Mouse (Mus musculus): ENCODE data around the gene Fgd2. TPM values are rescaled to one million over a fixed set of nuclear protein-coding genes. Genes with fewer than 3 reads are reported as not detected.

Fgd2 gene
- polyA plus RNA-seq, 1 experiment = 0.44 TPM

DNA sequence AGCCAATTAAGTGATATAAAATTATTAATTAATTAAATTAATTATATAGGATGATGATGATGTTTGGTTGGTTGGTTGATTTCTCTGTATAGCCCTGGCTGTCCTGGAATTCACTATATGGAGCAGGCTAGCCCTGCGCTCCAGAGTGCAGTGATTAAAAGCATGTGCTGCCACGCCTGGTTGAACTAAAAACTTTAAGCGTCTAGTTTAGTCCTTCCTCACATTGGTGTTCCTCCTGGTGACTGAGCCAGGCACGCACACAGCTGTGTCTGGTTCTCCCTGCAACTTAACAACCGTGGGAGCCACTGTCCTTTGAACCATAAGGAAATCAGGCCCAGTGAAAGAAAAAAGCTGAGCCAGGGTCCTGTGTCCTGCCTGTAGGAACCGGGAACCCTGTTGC, 45.4 kb downstream of the Fgd2 start:
- Histone ChIP-seq H3K4me3 (ENCODE audit: insufficient read depth, low read length) (no peak overlapping the region), H3K4me1 (ENCODE audit: control insufficient read depth, insufficient read depth, low read length) (peaks cover 4% of the 10 kb centered on the region; the same call in 1 of the 2 replicates), H3K27ac (ENCODE audit: insufficient read depth, low read length) (no peak overlapping the region)
- TF ChIP-seq CTCF (IDR thresholded peaks at IDR 0.05; ENCODE audit: borderline replicate concordance, insufficient read depth, low read length) (no peak), POLR2A (IDR thresholded peaks at IDR 0.05; ENCODE audit: low read depth, low read length) (no peak)

GRCm38 (mm10) chr17:29407405-29407804, 46.7 kb downstream of the Fgd2 start:
- no peak overlapping the region for H3K27ac ChIP-seq (ENCODE audit: insufficient read depth, low read length)
- no peak overlapping the region for H3K4me3 ChIP-seq (ENCODE audit: insufficient read depth, low read length)
- no peaks in the 10 kb centered on the region for H3K4me1 ChIP-seq (ENCODE audit: control insufficient read depth, insufficient read depth, low read length)
- TF ChIP-seq CTCF (IDR thresholded peaks at IDR 0.05; ENCODE audit: borderline replicate concordance, insufficient read depth, low read length) = no peak
- TF ChIP-seq POLR2A (IDR thresholded peaks at IDR 0.05; ENCODE audit: low read depth, low read length) = no peak

DNA sequence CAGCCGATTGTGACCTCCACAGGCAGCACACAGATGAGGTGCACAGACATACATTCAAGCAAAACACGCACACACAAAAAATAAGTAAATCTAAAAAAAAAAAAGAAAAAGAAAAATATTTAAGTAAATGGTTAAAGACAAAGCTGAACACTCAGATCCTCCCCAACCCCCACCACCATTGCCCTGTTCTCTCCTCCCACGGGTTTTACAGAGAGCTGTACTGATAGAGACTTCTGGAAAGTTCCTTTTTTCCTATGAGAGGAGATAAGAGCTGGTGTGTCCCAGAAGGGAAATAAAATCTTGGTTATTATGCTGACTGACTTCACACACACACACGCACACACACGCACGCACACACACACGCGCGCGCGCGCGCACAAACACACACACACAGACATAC, 47.6 kb downstream of the Fgd2 start:
- H3K4me1 ChIP-seq (ENCODE audit: control insufficient read depth, insufficient read depth, low read length) = no peaks in the 10 kb centered on the region
- no peak overlapping the region for H3K27ac ChIP-seq (ENCODE audit: insufficient read depth, low read length)
- H3K4me3 ChIP-seq (ENCODE audit: insufficient read depth, low read length) = no peak overlapping the region
- TF ChIP-seq CTCF (IDR thresholded peaks at IDR 0.05; ENCODE audit: borderline replicate concordance, insufficient read depth, low read length) = no peak
- TF ChIP-seq POLR2A (IDR thresholded peaks at IDR 0.05; ENCODE audit: low read depth, low read length) = no peak

DNA sequence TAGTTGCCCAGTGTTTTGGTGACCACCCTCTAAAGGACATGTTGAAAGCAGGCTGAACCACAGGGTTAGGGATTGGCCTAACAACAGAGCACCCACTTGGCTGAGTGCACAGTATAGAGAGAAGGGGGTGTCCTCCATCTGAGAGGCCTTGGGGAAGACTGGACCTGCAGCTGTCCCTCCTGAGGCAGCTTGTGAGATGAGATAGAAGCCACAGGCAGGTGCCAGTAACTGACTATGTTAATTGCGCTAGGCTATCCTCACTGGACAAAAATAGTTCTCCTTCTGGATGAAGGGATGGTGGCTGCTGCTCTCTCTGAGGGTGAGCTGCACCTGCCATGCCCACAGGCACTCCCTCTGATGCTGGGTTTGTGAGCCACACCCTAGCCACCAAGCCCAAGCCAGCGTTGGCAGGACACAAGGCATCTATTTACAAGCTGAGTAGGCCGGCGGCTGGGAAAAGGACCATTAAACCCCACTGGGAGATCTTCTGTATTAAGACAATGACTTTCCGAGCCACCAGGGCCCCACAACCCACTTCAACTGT, 49.2 kb downstream of the Fgd2 start:
- no peak overlapping the region for H3K27ac ChIP-seq (ENCODE audit: insufficient read depth, low read length)
- TF ChIP-seq CTCF (IDR thresholded peaks at IDR 0.05; ENCODE audit: borderline replicate concordance, insufficient read depth, low read length) (no peak), POLR2A (IDR thresholded peaks at IDR 0.05; ENCODE audit: low read depth, low read length) (no peak)
- H3K4me1 ChIP-seq (ENCODE audit: control insufficient read depth, insufficient read depth, low read length) = no peaks in the 10 kb centered on the region
- no peak overlapping the region for H3K4me3 ChIP-seq (ENCODE audit: insufficient read depth, low read length)

- 0 out of 2 replicates have a peak, but pooled peaks cover 3% of the 10 kb centered on the region for H3K4me1 ChIP-seq (ENCODE audit: control insufficient read depth, insufficient read depth, low read length)
- no peak overlapping the region for H3K4me3 ChIP-seq (ENCODE audit: insufficient read depth, low read length)
- H3K27ac ChIP-seq (ENCODE audit: insufficient read depth, low read length) = no peak overlapping the region
- no peak for TF ChIP-seq POLR2A (IDR thresholded peaks at IDR 0.05; ENCODE audit: low read depth, low read length)
Measured at GRCm38 (mm10) chr17:29411821-29412425, 51.2 kb downstream of the Fgd2 start.

- TF ChIP-seq CTCF (IDR thresholded peaks at IDR 0.05; ENCODE audit: borderline replicate concordance, insufficient read depth, low read length) = no peak
- no peak for TF ChIP-seq POLR2A (IDR thresholded peaks at IDR 0.05; ENCODE audit: low read depth, low read length)
- 0 out of 2 replicates have a peak, but pooled peaks cover 3% of the 10 kb centered on the region for H3K4me1 ChIP-seq (ENCODE audit: control insufficient read depth, insufficient read depth, low read length)
- H3K4me3 ChIP-seq (ENCODE audit: insufficient read depth, low read length) = no peak overlapping the region
- H3K27ac ChIP-seq (ENCODE audit: insufficient read depth, low read length) = no peak overlapping the region
Measured at GRCm38 (mm10) chr17:29414566-29414965, 53.9 kb downstream of the Fgd2 start.

DNA sequence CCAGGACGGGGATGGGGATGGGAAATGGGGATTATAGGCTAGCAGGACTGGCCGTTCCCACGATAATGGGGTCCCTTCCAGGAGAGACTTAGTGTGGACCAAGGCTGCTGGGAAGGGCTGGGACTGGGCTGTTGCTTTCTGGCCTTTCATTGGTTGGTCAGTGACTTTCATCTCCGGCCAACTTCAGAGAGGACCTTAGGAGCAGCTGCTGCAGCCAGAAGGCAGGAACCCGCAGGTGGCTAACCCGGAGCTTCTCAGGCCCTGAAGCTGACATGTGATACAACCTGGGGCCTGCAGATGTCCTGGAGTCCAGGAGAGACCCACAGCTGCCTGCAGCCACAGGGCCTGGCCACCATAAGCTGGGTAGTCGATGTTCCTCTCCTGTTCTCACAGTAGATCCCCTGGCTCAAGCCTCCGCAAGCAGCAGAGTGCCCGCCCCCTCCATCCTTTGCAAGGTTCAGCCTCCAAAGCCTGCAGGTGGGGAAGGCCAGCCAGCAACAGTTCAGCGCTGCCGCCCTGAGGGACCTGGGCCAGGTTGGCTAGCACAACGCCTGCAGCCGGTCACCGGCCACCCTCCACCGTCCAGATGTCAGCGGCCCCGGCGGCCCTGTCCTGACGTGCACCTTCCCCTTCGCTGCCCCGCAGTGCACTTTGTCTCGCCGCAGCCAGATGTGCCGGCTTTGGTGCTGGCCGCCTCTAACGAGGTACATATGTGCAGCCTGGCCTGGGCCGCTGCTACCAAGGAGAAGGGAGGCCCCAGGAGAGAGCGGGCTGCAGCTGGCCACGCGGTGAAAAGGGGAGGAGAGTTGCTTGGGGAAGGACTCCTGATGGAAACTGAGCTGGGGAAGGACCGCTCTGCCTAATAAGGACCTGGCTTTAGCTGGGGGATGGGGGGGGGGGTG, 55.3 kb downstream of the Fgd2 start:
- TF ChIP-seq CTCF (IDR thresholded peaks at IDR 0.05; ENCODE audit: borderline replicate concordance, insufficient read depth, low read length) = no peak
- TF ChIP-seq POLR2A (IDR thresholded peaks at IDR 0.05; ENCODE audit: low read depth, low read length) = no peak
- Histone ChIP-seq H3K4me3 (ENCODE audit: insufficient read depth, low read length) (no peak overlapping the region), H3K4me1 (ENCODE audit: control insufficient read depth, insufficient read depth, low read length) (0 out of 2 replicates have a peak, but pooled peaks cover 3% of the 10 kb centered on the region), H3K27ac (ENCODE audit: insufficient read depth, low read length) (no peak overlapping the region)

- Histone ChIP-seq H3K27ac (ENCODE audit: insufficient read depth, low read length) (no peak overlapping the region), H3K4me3 (ENCODE audit: insufficient read depth, low read length) (no peak overlapping the region)
Measured at GRCm38 (mm10) chr17:29416757-29417156, 56.0 kb downstream of the Fgd2 start.

DNA sequence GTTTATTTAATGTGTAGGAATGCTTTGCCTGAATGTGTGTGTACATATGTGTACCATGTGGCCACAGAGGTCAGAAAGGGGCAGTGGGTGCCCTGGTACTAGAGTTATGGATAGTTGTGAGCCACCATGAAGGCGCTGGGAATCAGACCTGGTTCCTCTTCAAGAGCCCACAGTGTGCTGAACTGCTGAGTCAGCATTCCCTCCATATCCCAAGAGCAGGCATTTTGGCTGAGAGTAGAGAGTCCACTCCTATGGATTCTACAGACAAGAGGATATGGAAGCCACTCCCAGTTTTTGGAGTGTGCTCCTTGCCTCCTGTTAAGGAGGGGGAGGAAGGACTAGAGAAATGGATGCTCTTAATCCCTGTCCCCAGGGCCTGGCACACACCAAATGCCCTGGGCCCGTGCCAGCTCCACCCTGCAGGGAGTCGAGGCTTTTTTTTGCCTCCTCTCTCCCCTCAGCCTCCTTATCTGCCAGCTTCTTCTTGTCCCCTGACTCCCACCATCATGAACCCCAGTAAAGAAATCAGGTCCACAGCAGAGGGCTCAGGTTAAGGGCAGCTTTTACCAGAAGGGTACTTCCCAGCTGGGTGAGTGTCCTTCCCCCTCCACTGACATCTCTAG, 58.2 kb downstream of the Fgd2 start:
- Histone ChIP-seq H3K27ac (ENCODE audit: insufficient read depth, low read length) (no peak overlapping the region), H3K4me1 (ENCODE audit: control insufficient read depth, insufficient read depth, low read length) (0 out of 2 replicates have a peak, but pooled peaks cover 3% of the 10 kb centered on the region), H3K4me3 (ENCODE audit: insufficient read depth, low read length) (no peak overlapping the region)
- TF ChIP-seq CTCF (IDR thresholded peaks at IDR 0.05; ENCODE audit: borderline replicate concordance, insufficient read depth, low read length) (no peak), POLR2A (IDR thresholded peaks at IDR 0.05; ENCODE audit: low read depth, low read length) (no peak)

More at GRCm38 (mm10) chr17:29416757-29417156, 56.0 kb downstream of the Fgd2 start:
- TF ChIP-seq POLR2A (IDR thresholded peaks at IDR 0.05; ENCODE audit: low read depth, low read length) (no peak), CTCF (IDR thresholded peaks at IDR 0.05; ENCODE audit: borderline replicate concordance, insufficient read depth, low read length) (no peak)
- H3K4me1 ChIP-seq (ENCODE audit: control insufficient read depth, insufficient read depth, low read length) = 0 out of 2 replicates have a peak, but pooled peaks cover 3% of the 10 kb centered on the region

All from embryonic fibroblast, embryonic 13.5 days (primary cell).